Mouse (Mus musculus) frontal cortex, postnatal 10 days (tissue): ENCODE measurements at regions not wholly inside any gene's neighbourhood (a gene's known extent, or its start where the extent isn't known, plus 50 kb on each side); places are given as distances from the start of the nearest gene placed in this dataset.

Source experiments
- DNase-seq, 2 experiments: peaks; one replicate each; pipeline ENCODE4 v3.0.0; 2022; ENCODE audit warnings: low spot score in 2 of 2, mixed read lengths in 1 of 2

DNA sequence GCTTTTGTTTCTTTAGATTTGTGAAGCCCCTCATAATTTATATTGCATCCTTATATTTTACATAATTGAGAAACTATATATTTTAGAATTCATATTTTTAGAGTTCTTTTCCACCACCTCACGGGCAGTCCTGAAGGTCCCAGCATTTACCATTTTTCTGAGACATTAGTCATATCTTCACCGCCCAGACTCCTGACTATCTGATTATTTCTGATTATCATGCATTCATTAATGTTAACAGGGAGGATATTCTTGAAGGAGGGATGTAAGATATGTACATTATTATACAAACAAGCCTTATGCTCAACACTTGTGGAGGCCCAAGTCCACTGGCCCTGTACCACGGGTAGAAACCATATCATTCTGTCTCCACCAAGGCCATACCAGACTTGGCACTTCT is 743.4 kb downstream of the Hace1 start:
- no peak for DNase-seq

DNA sequence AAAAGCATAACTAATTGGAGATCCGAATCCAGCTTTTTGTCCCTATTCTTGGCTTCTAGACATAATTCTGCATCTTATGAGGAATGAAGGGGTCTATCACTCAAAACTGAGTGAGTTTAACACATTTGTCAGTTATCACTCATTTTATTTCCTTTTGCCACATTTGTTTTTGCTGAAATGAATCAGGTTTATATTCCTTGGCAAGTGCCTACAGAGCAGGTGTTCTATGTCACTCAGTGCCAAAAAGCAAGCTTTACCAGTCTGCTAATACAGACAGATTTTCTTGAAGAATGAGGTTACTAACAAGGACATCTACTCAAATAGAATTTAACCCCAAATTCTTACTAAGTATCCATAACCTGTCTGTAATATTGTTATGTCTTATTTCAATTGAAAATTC is 751.4 kb downstream of the Hace1 start:
- DNase-seq: no peak

DNA sequence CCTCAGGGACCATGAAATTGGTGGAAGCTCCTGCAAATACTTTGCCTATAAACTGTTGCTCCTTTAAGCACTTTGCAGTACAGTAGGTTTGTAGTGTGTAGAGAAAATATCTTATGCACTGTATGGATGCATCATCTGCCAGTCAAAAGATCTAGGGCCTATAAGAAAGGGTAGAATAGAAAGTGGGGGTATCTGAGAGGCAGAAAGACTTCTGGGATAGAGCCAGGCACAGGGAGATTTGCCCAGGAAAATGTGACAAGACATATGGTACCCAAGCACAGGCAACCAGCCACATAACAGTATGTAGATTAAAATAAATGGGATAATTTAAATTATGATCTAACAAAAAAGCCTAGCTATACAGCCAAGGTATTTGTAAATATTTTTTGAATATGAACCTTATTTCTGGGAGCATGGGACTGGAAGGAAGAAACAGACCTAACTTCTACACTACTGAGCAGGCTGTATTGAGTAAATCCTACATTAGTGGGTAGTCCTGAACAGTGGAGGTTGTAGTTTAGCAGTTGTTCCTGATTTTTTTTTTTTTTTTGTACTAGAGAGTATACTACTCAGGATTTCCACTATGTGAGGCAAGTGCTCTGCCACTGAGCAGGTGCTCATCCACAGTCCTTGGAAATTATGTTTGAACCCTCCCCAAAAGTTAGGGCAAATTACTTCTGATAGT is 754.1 kb downstream of the Hace1 start:
- no peak for DNase-seq

DNA sequence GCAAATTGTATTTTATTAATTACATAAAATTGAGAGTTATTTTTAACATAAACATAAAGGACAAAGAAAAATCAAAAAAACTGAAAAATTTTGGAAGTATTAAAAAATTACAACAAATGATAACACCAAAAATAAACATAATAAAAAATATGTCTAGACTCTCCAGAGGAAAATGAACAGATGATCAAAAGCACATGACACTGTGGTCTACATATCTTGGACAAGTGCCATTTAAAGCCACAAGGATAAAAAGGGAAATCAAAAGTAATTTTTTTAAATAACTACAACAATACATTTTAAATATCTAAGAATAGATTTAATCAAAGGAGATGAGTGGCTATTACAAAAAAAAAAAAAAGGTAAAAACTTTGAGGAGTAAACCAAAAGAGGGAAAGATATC is 755.6 kb downstream of the Hace1 start:
- DNase-seq: no peak

DNA sequence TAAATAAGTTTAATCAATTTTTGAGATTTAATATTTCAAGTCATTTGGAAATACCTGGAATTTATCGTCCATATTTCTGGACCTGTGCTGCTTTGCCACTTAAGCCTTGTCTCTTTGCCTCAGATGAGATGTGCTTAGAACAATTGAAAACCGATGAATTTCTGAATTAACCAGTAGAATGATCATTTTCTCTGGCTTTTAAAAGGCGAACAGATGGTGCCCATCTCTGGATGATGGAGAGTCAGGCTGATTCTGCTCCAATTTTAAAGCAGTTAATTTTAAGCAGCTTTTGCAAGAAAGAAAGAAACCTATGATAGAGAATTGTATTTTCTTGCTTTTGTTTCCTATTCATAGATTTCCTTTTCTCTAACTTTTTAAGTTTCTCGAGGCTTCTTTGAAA is 767.7 kb downstream of the Hace1 start:
- DNase-seq: no peak

DNA sequence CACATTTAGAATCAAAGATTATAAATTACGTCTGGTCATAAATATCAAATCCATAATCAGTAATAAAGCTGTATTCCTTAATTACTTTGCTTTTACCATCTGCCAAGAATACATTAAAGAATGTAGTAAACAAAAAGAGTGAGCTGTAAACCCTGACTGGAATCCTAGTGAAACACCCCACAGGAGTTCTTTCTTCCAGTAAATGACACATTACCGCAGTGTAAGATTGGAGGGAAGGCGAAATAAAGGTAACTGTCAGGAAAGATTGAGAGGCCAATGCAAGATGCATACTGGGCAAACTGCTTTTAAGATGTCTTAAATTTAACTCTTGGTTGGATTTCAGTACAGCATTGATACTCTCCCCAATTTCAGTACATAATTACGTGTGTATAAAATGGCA is 772.0 kb downstream of the Hace1 start:
- DNase-seq: no peak

DNA sequence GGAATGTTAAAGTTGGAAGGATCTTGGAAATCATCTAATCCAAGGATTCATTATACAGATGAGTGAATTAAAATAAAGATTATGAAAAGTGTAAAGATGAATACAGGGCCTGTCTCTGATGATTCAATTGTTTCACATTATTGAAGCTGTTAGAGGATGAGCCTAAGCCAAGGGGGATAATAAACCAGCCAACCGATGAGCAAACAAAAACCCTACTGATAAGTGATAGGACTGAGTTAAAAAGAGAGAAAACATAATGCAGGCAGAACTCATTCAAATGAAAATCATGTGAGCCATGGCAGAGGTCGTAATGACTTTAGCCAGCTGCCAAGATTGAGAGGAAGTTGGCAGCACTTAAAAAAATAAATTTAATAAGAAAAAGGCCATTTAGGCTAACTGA is 772.6 kb downstream of the Hace1 start:
- no peak for DNase-seq

DNA sequence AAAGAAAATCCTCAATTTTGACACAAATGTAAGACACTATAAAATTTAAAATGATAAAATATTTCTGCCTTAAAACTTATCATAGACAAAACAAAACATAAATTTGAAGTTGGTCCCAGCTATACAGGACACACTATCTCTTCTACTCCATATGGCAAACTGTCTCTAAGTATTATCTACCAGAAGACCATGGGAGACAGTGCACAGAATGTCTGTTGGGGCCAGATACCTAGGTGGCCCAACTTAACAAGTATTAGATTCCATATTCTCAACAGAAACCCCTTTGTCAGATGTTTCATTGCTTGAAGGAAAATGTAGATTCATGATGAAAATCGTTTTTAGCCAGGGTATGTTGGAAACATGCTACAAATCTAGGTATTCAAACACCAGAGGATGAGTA is 779.1 kb downstream of the Hace1 start:
- DNase-seq: no peak

DNA sequence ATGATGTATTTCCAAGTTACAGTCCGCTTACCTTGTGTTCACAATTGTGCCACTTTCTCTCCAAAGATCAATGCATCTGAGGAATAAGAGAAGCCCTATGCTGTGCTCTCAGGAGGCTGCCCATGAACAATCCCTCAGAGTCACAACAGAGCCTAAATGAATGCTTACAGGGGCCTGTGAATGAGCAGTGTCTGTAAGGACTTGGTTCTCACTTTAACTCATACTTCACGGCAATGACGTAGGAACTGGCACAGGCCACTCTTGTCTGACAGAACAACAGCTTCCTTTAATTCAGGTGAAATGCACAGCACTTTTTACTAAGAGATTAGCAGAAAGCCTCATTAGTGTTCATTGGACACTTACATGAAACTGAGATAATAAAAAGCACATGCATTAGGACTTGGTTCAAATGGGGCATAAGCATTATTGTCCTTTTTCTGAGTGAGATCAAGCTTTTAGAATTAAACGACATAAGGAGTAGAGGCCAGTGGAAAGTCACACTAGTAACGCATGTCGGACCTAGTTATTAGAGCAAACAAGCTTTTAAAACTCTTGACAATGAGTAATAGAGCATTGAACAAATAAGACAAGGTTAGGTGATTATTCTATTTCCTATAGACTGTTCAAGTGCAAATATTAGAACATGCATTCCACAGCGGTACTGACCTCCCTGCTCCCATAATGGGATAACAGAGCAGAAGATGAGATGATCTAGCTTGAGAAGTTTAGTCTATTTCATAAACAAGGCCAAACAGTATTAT is 796.3 kb downstream of the Hace1 start:
- no peak for DNase-seq

DNA sequence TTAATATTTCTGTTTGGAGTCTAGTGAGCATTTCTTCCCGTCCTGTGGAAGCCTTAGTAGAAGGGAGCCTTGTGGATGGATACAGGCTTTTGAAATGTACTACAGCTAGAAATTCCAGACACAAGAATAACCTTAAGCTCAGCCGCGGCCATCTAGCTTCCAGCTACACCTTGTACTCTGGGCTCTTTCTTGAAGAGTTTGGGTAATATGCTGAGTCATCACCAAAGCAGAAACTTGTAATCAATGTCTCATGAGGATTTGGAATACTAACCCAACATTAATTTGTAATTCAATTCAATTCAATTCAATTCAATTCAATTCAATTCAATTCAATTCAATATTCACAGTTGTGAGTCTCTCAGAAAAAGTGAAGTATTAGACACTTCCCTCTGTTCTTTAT is 797.0 kb downstream of the Hace1 start:
- no peak for DNase-seq

DNA sequence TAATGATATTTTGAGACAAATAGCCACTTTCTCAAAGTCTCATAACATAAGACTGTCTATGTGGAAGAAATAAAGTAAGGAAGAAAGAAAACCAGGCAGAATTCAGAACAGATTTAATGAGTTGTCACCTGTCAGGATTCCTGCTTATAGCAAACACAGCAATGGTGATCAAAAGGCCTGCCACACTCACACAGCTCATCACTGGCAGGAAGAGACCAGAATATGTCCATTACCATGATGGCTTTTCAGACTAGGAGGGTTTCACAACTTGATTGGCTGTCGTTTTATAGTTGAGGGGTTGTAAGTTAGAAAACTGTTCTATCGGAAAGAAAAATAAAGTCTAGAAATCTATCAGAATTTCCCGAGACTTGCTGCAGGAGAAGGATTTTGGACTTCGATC is 819.5 kb downstream of the Hace1 start:
- DNase-seq: no peak

DNA sequence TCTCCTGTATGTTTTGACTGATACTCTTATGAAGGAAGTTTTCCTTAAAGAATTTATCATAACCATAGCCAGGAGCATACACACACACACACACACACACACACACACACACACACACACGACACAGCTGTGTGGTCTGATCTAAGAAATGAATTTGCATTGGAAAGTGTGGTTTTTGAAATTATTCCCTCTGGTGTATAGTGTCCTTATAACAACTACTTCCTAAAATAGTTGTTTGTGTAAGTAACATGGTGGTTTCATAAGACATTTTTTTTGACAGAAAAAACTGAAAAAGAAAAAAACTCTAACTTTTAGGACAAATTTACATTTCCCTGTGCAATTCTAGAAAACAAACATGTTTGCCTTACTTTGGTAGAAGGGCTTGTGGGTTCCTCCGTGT is 826.3 kb downstream of the Hace1 start:
- no peak for DNase-seq
